Mouse (Mus musculus) bone marrow macrophage, adult 2 months (primary cell): ENCODE results near the gene Abcd1. TPM values are rescaled to one million over a fixed set of nuclear protein-coding genes. Genes with fewer than 3 reads are reported as not detected.

Source experiments
- H3K27ac ChIP-seq: 2 replicates; pipeline ENCODE4 v1.5.1; 2012; ENCODE audit warnings: low read depth, low read length; ENCODE audit not compliant: insufficient read depth
- H3K4me1 ChIP-seq: 2 replicates; pipeline ENCODE4 v1.6.1; 2012; ENCODE audit warnings: low read length; ENCODE audit not compliant: control insufficient read depth, insufficient read depth
- H3K4me3 ChIP-seq: 2 replicates; pipeline ENCODE4 v1.5.1; 2012; ENCODE audit warnings: mild to moderate bottlenecking, low read length, moderate library complexity; ENCODE audit not compliant: insufficient read depth
- CTCF ChIP-seq: IDR thresholded peaks from 2 replicates; pipeline ENCODE4 v1.5.1; 2012; ENCODE audit warnings: low read depth, mild to moderate bottlenecking, low read length, moderate library complexity
- POLR2A ChIP-seq: IDR thresholded peaks from 2 replicates; pipeline ENCODE4 v1.6.1; 2012; ENCODE audit warnings: mild to moderate bottlenecking, low read depth, low read length, borderline replicate concordance
- polyA plus RNA-seq: library from polyadenylated mRNA; stranded (reverse); fragments of >200 nt; gene quantifications from 2 replicates; pipeline ENCODE4 v1.2.4, GENCODE M21; 2012; ENCODE audit not compliant: missing spikeins, insufficient read depth, insufficient read length

Abcd1 gene
- polyA plus RNA-seq, 1 experiment = 89.1 TPM

- Histone ChIP-seq H3K4me1 (peaks cover 7% of the 10 kb centered on the region; the same call in 1 of the 2 replicates), H3K4me3 (no peak overlapping the region), H3K27ac (no peak overlapping the region)
- TF ChIP-seq POLR2A (no peak), CTCF (no peak)
Measured at GRCm38 (mm10) chrX:73685629-73686028, 30.8 kb upstream of the Abcd1 start.

- Histone ChIP-seq H3K4me1 (peaks cover 8% of the 10 kb centered on the region; the same call in 1 of the 2 replicates), H3K4me3 (peak overlapping the region; percentile 21; the same call in 1 of the 2 replicates), H3K27ac (no peak overlapping the region)
- no peak for TF ChIP-seq POLR2A
- no peak for TF ChIP-seq CTCF
Measured at GRCm38 (mm10) chrX:73690917-73691629, 25.3 kb upstream of the Abcd1 start.

GRCm38 (mm10) chrX:73700472-73700871, 15.9 kb upstream of the Abcd1 start:
- H3K4me3 ChIP-seq = no peak overlapping the region
- TF ChIP-seq CTCF (no peak), POLR2A (no peak)
- H3K4me1 ChIP-seq = no peaks in the 10 kb centered on the region
- no peak overlapping the region for H3K27ac ChIP-seq

GRCm38 (mm10) chrX:73715476-73716108, 805 bp upstream of the Abcd1 start:
- H3K27ac ChIP-seq = peak overlapping the region; percentile 73
- peaks cover 16% of the 10 kb centered on the region for H3K4me1 ChIP-seq
- TF ChIP-seq CTCF (no peak; the same call in 1 of the 2 replicates), POLR2A (no peak)
- peak overlapping the region; percentile 92 for H3K4me3 ChIP-seq

- H3K4me3 ChIP-seq = peak overlapping the region; percentile 73
- peak overlapping the region; percentile 98 for H3K27ac ChIP-seq
- no peak for TF ChIP-seq CTCF
- peak; percentile 63; the same call in 1 of the 2 replicates for TF ChIP-seq POLR2A
- peaks cover 22% of the 10 kb centered on the region for H3K4me1 ChIP-seq
Measured at GRCm38 (mm10) chrX:73716709-73717545, 530 bp downstream of the Abcd1 start.

GRCm38 (mm10) chrX:73717667-73718066, 1.3 kb downstream of the Abcd1 start:
- Histone ChIP-seq H3K4me1 (peaks cover 22% of the 10 kb centered on the region), H3K27ac (peak overlapping the region; percentile 98), H3K4me3 (peak overlapping the region; percentile 73)
- TF ChIP-seq POLR2A = no peak
- no peak for TF ChIP-seq CTCF

- Histone ChIP-seq H3K27ac (peak overlapping the region; percentile 98), H3K4me3 (peak overlapping the region; percentile 73), H3K4me1 (peaks cover 22% of the 10 kb centered on the region)
- TF ChIP-seq POLR2A (no peak), CTCF (no peak)
Measured at GRCm38 (mm10) chrX:73718271-73718670, 1.9 kb downstream of the Abcd1 start.

GRCm38 (mm10) chrX:73718686-73719362, 2.4 kb downstream of the Abcd1 start:
- TF ChIP-seq CTCF (no peak), POLR2A (no peak)
- H3K4me3 ChIP-seq = peak overlapping the region; percentile 73
- peak overlapping the region; percentile 98 for H3K27ac ChIP-seq

GRCm38 (mm10) chrX:73730908-73731307, 14.5 kb downstream of the Abcd1 start:
- TF ChIP-seq CTCF (no peak), POLR2A (no peak)
- no peak overlapping the region for H3K27ac ChIP-seq
- no peak overlapping the region for H3K4me3 ChIP-seq
- H3K4me1 ChIP-seq = no peaks in the 10 kb centered on the region

More at GRCm38 (mm10) chrX:73718686-73719362, 2.4 kb downstream of the Abcd1 start:
- peaks cover 22% of the 10 kb centered on the region for H3K4me1 ChIP-seq
